Mouse (Mus musculus) A20 (cell line): ENCODE data around the gene Itsn1.

Experiments used
- DNase-seq: peaks from one replicate; pipeline ENCODE4 v3.0.0-alpha.2; 2011; ENCODE audit warnings: low read depth, low spot score

Gene Itsn1

GRCm38 (mm10) chr16:91730446-91730845 is 1.4 kb downstream of the Itsn1 start:
- no peak for DNase-seq

DNA sequence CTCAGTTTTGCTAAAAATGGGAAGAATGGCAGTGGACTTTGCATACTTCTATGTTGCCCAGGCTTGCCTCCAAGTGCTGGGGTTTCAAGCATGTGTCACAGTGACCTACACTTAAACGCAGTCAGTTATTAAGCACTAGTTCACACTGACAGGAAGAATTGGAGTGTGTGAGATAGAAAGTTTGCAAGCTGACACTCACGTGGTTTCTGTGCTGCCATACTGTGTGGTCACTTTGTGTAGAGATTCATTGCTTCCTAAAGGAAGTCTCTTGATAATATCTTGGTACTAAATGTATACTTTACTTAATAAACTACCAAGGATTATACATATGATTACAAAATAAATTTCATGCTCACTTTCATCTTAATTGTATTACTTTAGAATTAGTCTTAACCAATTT is 3.7 kb downstream of the Itsn1 start:
- no peak for DNase-seq

DNA sequence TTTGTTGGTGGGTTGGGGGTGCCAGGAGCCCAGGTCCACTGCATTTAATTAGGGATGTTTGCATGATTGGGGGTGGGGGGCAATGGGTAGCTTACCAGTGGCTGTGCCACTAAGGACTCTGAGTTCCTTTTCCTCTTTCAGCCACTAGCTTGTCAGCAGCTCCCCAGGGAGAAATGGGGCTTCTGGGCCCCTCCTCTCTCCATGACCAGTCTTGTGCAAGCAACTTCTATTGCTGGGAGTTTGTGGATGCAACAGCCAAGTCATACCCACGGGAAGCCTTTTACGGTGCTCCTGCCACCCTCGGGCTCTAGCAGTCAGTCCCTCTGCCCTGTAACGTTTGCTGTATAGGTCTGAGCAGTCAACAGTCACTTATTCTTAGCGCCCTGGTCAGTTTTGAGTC is 5.7 kb downstream of the Itsn1 start:
- DNase-seq: no peak

- DNase-seq: no peak
Measured at GRCm38 (mm10) chr16:91736046-91736816, 7.2 kb downstream of the Itsn1 start.

DNA sequence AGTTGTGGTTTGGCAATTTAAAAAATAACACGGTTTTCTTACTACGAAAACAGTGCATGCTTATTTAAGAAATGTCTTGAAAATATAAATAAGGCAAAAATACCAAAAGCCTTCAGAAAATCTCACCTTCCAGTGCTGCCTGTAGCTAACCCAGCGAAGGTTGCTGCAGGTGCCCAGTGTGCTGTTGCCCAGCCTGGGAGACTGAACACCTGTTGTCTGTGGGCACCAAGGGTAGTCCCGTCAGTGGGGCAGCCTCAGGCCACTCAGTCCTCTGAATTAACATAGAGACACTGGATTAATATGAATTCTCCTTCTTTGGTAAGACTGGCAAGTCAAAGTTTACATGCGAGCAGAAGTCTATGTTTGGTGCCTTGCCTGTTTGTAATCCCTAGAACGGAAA is 9.4 kb downstream of the Itsn1 start:
- DNase-seq: no peak

DNA sequence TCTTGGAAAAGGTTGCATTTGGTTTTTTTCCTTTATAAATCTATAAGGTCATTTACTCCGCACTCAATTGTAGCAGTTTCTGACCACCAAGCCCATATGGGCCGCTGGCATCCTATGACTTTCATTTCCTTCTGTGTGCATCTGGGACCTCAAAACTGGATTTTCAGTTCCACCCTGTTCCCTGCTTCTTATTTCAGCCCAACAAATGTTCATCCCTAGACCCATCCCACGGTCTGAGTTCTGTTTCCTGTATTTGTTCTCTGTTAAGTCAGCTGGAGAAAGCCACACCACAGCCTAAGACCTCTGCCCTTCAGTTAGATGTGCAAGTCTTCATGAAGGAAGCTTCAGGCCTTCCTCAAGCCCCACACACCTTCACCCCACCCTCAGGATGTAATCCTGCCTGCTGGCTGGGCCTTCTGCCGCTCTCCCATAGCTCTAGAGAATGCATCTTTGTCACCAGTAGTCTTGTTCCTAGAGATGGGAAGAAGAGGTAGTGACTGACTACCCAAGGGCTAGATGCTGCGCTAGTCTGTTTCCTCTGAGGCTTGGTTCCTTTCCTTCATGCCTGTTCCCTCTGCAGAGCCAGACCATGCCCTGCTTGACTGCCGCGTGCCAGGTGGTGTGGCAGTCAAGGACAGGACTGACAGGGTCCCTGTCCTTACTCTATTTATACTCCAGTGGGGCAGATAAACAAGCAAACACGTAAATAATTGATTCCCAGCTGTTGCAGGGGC is 11.3 kb downstream of the Itsn1 start:
- DNase-seq: no peak

DNA sequence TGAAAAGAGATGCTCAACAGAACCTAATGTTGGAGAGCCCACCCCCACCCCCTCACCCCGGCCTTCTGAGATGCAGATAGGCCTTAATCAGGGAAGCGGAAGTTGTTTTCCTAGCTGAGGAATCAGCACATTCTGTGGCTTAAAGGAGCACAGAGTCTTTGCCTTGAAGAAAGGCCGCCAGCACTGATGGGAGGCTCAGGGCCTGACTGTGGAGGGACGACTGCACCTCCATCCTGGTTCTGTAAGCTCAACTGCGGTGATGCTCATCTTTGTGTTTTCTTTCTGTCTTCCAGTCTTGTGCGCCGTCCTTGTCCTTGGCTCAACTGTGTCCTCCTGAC is 11.8 kb downstream of the Itsn1 start:
- DNase-seq: no peak

DNA sequence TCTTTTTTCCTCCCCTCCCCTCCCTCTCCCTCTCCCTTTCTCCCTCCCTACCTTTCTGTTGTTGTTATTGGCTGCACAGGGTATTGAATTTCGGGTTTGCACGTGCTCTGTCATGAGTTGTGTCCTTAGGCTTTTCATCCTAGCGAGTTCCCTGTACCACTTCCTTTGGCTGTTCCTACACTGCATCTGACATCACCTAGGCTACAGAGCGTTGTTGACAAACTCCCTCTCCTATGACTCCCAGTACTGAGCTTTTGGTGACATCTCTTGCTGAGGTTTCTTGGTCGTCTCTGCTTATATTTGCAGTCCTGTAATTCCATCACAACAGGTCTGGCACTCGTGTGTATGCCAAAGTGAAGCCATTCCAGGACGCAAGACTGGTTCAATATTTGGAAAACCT is 14.0 kb downstream of the Itsn1 start:
- DNase-seq: no peak

DNA sequence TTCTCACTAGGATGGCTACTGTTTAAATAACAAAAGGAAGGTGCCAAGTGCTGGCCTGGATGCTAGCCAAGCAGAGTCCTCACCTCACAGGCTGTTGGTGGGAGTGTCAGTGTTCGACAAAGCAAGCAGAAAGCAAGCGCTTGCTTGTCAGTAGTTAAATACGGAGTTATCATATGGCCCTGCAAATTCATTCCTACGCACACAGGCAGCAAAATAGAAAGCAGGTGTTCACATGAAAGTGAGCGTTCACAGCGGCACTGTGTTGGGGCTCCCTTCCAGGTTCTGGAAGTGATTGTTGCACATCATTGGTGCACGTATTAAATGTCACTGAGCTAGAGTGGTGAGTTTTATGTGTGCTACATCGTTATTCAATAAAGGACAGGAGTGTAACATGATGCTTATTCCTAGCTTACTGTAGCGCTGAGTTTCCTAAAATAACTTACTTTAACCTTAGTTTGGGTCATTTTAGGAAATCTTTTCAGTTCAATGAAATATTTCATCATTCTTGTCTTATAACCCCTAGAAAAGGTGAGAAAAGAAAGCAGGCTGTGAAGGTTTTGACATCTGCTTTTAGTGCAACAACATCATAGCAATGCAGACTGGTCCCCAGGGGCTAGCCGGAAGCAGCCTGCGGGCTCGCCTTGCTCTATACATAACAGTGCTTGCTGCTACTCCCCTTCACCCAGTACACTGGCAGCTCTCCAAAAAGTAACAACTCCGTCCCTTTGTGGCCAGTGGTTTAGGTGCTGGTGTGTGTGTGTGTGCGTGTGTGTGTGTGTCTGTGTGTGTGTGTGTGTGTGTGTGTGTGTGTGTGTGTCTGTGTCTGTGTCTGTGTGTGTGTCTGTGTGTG is 17.2 kb downstream of the Itsn1 start:
- DNase-seq: peak; percentile 30

DNA sequence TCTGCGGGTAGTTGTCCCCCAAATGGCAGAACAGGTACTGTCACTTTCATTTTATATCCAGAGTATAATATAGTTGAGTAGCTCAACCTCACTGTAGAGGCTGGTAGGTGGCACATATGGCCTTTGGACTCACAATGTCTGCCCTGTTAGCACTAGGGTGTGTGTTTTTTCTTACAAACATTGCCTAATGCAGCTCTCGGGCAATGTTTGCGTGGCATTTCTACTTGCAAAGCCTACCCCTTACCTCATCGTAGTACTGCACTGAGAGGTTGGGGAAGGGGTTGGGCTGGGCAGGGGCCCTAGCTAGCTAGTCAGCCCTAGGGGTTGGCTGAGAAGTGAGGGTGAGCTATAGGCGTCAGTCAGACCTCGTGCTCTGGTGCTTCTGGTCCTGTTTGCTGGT is 18.5 kb downstream of the Itsn1 start:
- no peak for DNase-seq

DNA sequence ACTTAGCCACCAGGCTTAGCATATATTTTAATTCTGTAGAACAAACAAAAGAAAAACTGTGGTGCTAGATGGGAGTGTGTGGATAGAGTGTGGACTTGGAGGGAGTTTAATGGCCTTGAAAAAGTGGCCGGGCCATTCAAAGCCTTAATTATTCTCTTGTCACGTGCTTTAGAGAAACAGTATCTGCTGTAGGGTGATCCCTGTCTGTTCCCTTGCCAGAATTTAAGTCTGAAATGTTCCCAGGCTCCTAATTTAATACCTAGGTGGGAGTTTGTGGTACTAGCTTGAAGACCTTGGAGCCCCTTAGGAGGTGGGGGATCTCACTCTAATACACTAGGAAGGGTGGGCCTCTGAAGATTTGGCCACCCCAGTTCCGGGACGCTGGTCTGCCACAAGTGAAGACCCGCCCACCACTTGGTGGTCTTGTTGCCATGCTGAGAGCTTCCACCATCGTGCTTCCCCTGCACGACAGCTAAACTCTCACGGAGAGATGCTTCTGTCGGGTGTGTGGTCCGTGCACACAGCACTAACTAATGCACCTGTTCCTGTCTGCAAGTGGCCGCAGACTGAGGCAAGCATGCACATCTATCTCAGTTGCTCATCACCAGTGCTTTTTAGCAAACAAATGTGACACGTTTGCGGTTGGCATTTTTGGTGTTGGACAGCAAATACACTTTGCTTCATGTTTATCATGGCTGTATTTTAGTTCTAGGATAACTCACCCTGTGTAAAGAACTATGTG is 22.7 kb downstream of the Itsn1 start:
- DNase-seq: no peak

DNA sequence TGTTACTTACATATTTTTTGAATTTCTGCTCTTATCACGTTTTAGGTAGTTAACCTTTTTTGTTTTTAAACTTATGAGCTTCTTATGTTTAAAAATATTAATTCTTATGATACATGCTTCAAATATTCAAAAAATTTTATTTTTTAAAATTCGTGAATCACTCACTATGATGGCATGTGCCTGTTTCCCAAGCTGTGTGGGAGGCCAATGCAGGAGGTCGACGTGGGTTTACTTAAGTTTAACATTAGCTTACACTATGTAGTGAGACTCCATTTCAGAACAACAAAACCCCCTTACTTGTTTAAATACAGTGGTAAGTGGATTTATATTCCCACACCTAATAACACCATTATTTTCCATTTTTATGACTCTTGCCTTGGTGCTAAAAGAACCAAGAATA is 24.5 kb downstream of the Itsn1 start:
- no peak for DNase-seq

- no peak for DNase-seq
Measured at GRCm38 (mm10) chr16:91754957-91755356, 25.9 kb downstream of the Itsn1 start.

- DNase-seq: no peak
Measured at GRCm38 (mm10) chr16:91761202-91761601, 32.1 kb downstream of the Itsn1 start.

DNA sequence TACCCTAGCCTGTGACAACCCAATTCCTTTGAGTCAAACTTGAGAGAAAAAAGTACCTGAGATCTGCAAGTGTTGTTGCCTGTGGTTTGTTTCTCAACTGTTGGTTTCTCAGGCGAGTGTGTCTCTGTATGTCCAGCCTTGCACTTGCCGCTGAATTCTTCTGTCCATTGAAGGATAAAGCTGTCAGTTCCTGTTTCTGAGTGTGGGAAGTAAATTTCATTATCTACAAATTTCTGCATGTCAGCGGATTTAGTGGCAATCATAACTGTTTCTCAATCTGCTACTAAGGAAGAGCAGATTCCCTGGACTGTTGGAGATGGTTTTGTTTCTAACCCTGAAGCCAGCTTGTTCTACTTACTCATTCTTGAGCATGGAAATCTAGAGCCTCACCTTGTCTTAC is 32.7 kb downstream of the Itsn1 start:
- no peak for DNase-seq

- DNase-seq: no peak
Measured at GRCm38 (mm10) chr16:91762476-91762875, 33.4 kb downstream of the Itsn1 start.

DNA sequence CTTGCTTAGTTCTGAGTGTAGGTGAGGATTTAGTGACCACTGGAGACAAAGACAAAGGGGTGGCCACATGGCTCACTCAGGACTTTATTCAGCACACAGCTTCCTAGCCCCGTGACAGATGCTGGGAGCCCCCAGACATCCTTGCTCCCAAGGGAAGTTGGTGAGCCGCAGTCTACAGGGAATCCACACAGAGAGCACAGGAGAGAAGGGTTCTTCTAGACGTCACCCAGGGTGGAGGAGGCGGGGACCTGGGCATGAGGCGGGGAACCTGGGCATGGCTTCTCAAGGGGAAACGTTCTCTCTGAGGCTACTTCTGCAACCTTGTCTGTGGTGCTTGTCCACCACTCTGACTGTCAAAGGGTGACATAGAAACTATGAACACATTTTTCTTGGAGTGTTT is 34.9 kb downstream of the Itsn1 start:
- DNase-seq: no peak

DNA sequence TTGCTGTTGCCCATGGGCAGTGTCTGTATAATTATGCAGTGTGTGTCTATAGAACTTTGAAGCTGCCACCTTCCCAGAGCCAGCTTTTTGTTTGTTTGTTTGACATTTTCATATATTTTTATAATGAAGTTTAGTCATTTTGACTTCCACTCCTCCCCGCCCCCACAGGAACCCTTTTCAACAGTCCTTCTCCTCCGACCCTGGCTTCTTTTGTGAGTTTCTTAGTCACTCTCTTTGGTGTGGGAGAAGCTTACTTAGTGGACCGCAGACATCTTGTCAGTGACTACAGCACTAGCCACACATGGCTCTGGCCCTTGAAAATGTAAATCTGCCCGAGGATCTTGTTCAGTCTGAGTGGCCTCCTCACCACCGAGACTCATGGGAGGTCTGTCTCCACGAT is 35.3 kb downstream of the Itsn1 start:
- no peak for DNase-seq

GRCm38 (mm10) chr16:91765121-91765815 is 36.2 kb downstream of the Itsn1 start:
- DNase-seq: no peak

GRCm38 (mm10) chr16:91765816-91766210 is 36.7 kb downstream of the Itsn1 start:
- DNase-seq: no peak

DNA sequence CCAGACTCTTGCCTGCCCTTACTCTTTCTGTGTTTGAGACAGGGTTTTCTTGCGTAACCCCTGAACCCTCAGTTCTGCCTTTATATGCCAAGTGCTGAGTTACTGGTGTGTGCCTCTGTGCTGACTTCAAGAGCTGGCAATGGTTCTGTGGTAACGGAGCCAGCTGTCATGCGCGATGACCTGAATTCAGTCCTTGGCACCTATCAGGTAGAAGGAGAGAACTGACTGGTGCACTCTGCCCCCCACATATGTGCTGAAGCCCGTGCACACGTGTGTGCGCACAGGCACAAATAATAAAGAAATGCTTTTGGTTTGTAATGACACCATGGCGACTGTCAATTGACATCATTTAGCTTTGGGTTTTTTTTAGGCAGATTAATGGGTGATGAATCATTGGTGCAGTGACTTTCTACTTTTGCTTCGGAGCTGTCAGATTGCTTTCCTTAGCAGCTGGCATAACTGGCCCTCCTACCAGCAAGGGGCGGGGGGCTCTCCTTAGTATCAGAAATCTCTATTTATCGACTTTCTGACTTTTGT is 38.2 kb downstream of the Itsn1 start:
- no peak for DNase-seq
